Mouse (Mus musculus) midbrain, embryonic 16.5 days (tissue): ENCODE data around the gene Recql5. TPM values are rescaled to one million over a fixed set of nuclear protein-coding genes. Genes with fewer than 3 reads are reported as not detected.

Experiments
- ATAC-seq: fragments of 200-750 bp; cut with Nextera tagmentation; 2 replicates; pipeline ENCODE4 v1.8.0; 2017; ENCODE audit warnings: moderate TSS enrichment
- H3K27ac ChIP-seq: fragments of 300-500 bp; sonication (generic); 2 replicates; pipeline ENCODE4 v1.5.1; 2014; ENCODE audit warnings: mild to moderate bottlenecking, low read length, mixed read lengths
- H3K27me3 ChIP-seq: fragments of 300-500 bp; sonication (generic); 2 replicates; pipeline ENCODE4 v1.6.1; 2014; ENCODE audit warnings: low read depth, low read length, mixed read lengths; ENCODE audit not compliant: control insufficient read depth, insufficient read depth
- H3K36me3 ChIP-seq: fragments of 300-500 bp; sonication (generic); 2 replicates; pipeline ENCODE4 v1.6.1; 2014; ENCODE audit warnings: mild to moderate bottlenecking, low read length, moderate library complexity, mixed read lengths; ENCODE audit not compliant: control insufficient read depth, insufficient read depth
- H3K4me1 ChIP-seq: fragments of 300-500 bp; sonication (generic); 2 replicates; pipeline ENCODE4 v1.6.1; 2014; ENCODE audit warnings: mild to moderate bottlenecking, low read length, mixed read lengths; ENCODE audit not compliant: control insufficient read depth, insufficient read depth
- H3K4me2 ChIP-seq: fragments of 300-500 bp; sonication (generic); 2 replicates; pipeline ENCODE4 v1.6.1; 2014; ENCODE audit warnings: mild to moderate bottlenecking, low read length, mixed read lengths
- H3K4me3 ChIP-seq: fragments of 300-500 bp; sonication (generic); 2 replicates; pipeline ENCODE4 v1.5.1; 2014; ENCODE audit warnings: low read depth, mild to moderate bottlenecking, low read length, moderate library complexity, mixed read lengths
- H3K9ac ChIP-seq: fragments of 300-500 bp; sonication (generic); 2 replicates; pipeline ENCODE4 v1.6.1; 2014; ENCODE audit warnings: low read depth, low read length, mixed read lengths
- H3K9me3 ChIP-seq: fragments of 300-500 bp; sonication (generic); replicated peaks from 2 replicates; pipeline ENCODE4 v1.6.1; 2014; ENCODE audit warnings: mild to moderate bottlenecking, low read length, mixed read lengths; ENCODE audit not compliant: control insufficient read depth, poor library complexity, severe bottlenecking
- WGBS: fragments of 180-500 bp; shearing (Covaris S2); extraction: QIAGEN DNeasy Blood & Tissue Kit; methylation state at CpG from one replicate; pipeline ENCODE4 v1.1.7; 2014; 5-methylcytosine and 5-hydroxymethylcytosine counted together
- polyA plus RNA-seq: library from polyadenylated mRNA; unstranded; fragments of >200 nt; fragmentation: Nextera tagmentation; extraction: Ambion mirVana; gene quantifications from 2 replicates; pipeline ENCODE4 v1.2.1, GENCODE M21; 2015

The Recql5 gene
- 24.3 and 25.2 TPM in 2 replicates for polyA plus RNA-seq

DNA sequence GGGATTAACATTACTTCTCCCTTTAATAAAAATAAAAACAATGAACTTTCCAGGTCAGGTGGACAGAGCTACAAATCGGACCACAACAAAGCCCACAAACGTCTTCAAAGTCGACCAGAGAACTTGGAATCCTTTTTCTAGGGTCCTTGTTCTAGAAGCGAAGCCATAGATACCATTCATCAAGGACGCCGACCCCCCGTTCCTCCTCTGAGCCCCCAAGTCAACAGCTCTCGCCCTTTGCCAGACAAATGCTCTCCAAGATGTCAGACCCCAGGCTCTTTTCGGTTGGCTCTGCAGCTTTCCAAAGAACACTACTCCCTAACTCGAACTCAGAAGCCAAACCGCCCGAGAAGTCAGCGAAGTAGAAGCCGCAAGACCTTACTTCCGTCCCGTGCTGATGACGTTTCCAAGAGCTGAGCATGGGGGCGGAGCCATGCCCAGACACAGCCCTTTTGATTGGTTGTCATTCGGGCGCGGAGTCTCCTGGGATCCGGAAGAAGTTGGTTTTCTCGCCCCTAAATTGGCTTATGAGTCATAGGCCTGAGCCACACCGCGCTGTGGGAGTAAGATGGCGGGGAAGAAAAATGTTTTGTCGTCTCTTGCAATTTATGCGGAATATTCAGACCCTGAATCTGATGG lies at the start of gene Recql5, which contains the start of gene Sap30bp:
Gene Recql5 (minus strand): TSS at position 370 of the 639 bp plus-strand sequence.
Gene Sap30bp (plus strand): TSS at position 175 of the 639 bp plus-strand sequence.
- H3K9me3 ChIP-seq: no peaks in the 10 kb centered on the region
- H3K9ac ChIP-seq: peak within 1 kb of the TSS; percentile 78
- H3K27me3 ChIP-seq: no peaks in the 10 kb centered on the region
- peak within 1 kb of the TSS; percentile 70 for H3K27ac ChIP-seq
- H3K4me1 ChIP-seq: peaks cover 30% of the 10 kb centered on the region
- peak; percentile 99 for ATAC-seq
- peak within 1 kb of the TSS; percentile 96 for H3K4me2 ChIP-seq
- WGBS: under 1% methylated on average over 28 of the region's 28 CpGs
- peaks cover 2% of the 10 kb centered on the region for H3K36me3 ChIP-seq
- peak within 1 kb of the TSS; percentile 88 for H3K4me3 ChIP-seq

GRCm38 (mm10) chr11:115982472-115982871 lies 49.2 kb upstream of the Recql5 start:
- WGBS: 90% methylated on average over 15 of the region's 15 CpGs
- Histone ChIP-seq H3K27ac (no peak overlapping the region), H3K4me3 (no peak overlapping the region), H3K9me3 (no peaks in the 10 kb centered on the region; the same call in 1 of the 2 replicates), H3K9ac (no peak overlapping the region), H3K4me1 (no peaks in the 10 kb centered on the region), H3K36me3 (no peaks in the 10 kb centered on the region), H3K4me2 (no peak overlapping the region), H3K27me3 (no peaks in the 10 kb centered on the region; the same call in 1 of the 2 replicates)
- no peak for ATAC-seq

GRCm38 (mm10) chr11:115975544-115975943 lies 42.3 kb upstream of the Recql5 start:
- ATAC-seq: no peak
- Histone ChIP-seq H3K4me2 (no peak overlapping the region), H3K9ac (no peak overlapping the region), H3K4me3 (no peak overlapping the region), H3K36me3 (no peaks in the 10 kb centered on the region), H3K4me1 (no peaks in the 10 kb centered on the region), H3K9me3 (no peaks in the 10 kb centered on the region), H3K27me3 (peaks cover 29% of the 10 kb centered on the region), H3K27ac (no peak overlapping the region)
- WGBS: 29% methylated on average over 12 of the region's 12 CpGs

- Histone ChIP-seq H3K27me3 (peaks cover 29% of the 10 kb centered on the region), H3K9me3 (no peaks in the 10 kb centered on the region), H3K9ac (peak overlapping the region; percentile 13; the same call in 1 of the 2 replicates), H3K27ac (no peak overlapping the region), H3K4me2 (peak overlapping the region; percentile 58), H3K4me1 (no peaks in the 10 kb centered on the region), H3K36me3 (no peaks in the 10 kb centered on the region), H3K4me3 (peak overlapping the region; percentile 39)
- ATAC-seq: no peak
- WGBS: 3% methylated on average over 18 of the region's 18 CpGs
These were observed 41.8 kb upstream of the Recql5 start for GRCm38 (mm10) chr11:115975083-115975420.

DNA sequence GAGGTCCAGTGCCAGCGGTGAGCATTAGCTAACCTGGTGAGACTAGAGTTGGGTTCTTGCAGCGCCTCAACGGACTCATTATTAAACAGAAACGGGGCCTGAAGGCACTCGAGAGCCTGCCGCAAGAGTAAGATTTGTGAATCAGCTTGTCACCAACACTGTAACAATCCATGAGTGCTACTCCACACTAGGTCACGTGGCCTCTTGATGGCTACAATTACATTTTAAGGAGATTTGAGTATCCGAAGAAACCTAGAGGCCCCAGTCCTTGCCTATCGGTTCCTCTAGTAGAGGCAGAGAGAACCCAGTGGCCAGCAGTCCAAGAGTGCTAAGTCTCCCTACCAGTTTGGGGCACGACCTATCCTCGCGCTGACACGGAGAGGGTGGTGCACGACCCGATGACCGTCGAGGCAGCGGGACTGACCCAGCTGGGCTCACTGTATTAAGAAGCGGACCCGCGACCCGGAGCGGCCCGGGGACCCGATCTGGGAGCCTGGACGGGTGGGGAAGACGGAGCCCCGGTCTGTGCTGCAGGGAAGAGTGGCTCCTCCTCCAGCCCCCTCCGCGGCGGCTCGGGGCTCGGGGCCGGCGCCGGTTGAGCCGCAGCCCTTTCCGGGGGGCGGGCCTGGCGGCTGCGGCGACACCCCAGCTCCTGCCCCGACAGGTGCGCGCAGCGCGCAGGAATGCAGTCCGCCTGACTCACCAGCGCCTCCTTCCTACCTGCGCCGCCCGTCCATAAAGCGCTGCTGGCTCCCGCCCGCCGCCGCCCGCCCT lies 41.2 kb upstream of the Recql5 start, which contains the start of gene Itgb4:
Gene Itgb4 (plus strand): TSS at position 401 of the 774 bp plus-strand sequence.
- H3K9me3 ChIP-seq: no peaks in the 10 kb centered on the region
- no peak for ATAC-seq
- no peaks in the 10 kb centered on the region for H3K36me3 ChIP-seq
- peaks cover 29% of the 10 kb centered on the region for H3K27me3 ChIP-seq
- peak within 1 kb of the TSS; percentile 39 for H3K4me3 ChIP-seq
- peak within 1 kb of the TSS; percentile 58 for H3K4me2 ChIP-seq
- peak within 1 kb of the TSS; percentile 13; the same call in 1 of the 2 replicates for H3K9ac ChIP-seq
- no peaks in the 10 kb centered on the region for H3K4me1 ChIP-seq
- 9% methylated on average over 54 of the region's 58 CpGs for WGBS
- no peak within 1 kb of the TSS for H3K27ac ChIP-seq

GRCm38 (mm10) chr11:115971016-115971415 lies 37.7 kb upstream of the Recql5 start:
- peaks cover 10% of the 10 kb centered on the region for H3K36me3 ChIP-seq
- H3K4me3 ChIP-seq: no peak overlapping the region
- 55% methylated on average over 6 of the region's 6 CpGs for WGBS
- H3K4me1 ChIP-seq: no peaks in the 10 kb centered on the region
- H3K9me3 ChIP-seq: no peaks in the 10 kb centered on the region
- no peak for ATAC-seq
- no peak overlapping the region for H3K9ac ChIP-seq
- no peak overlapping the region for H3K4me2 ChIP-seq
- H3K27ac ChIP-seq: no peak overlapping the region
- peaks cover 22% of the 10 kb centered on the region for H3K27me3 ChIP-seq

GRCm38 (mm10) chr11:115970006-115970673 lies 36.9 kb upstream of the Recql5 start:
- 65% methylated on average over 15 of the region's 15 CpGs for WGBS
- no peak overlapping the region for H3K4me2 ChIP-seq
- no peak for ATAC-seq
- no peaks in the 10 kb centered on the region for H3K4me1 ChIP-seq
- H3K9ac ChIP-seq: no peak overlapping the region
- no peaks in the 10 kb centered on the region for H3K9me3 ChIP-seq
- peaks cover 15% of the 10 kb centered on the region for H3K36me3 ChIP-seq
- H3K27me3 ChIP-seq: peaks cover 15% of the 10 kb centered on the region
- H3K4me3 ChIP-seq: no peak overlapping the region
- no peak overlapping the region for H3K27ac ChIP-seq

DNA sequence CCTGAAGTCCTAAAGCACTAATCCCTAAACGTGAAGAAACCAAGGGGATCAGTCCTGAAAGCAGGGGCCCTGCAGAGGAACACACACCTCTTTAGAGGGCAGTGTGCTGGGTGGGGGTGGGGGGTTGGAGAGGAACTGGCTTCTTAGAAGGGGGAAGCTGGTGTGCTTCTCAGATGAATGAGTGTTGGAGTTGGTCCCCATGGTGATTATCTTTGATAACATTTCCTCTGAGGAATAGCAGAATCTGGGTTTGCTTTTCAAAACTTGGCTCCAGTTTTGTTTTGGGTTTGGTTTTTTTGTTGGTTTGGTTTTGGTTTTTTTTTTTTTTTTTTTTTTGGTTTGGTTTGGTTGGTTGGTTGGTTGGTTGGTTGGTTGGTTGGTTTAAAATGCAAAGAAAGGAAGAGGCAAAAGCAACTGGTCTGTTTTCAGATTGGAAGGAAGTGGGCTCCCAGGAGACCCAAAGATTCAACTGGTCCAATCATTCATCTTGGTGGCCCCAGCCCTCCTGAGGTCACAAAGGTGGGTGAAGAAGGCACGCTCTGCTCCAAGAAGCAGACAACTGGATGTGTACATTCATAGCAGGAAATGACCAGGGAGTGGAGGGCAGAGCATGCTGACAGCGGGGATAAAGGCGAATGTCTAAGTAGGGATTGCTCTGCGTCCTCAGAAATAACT lies 35.6 kb upstream of the Recql5 start:
- no peaks in the 10 kb centered on the region for H3K4me1 ChIP-seq
- no peak overlapping the region for H3K4me2 ChIP-seq
- no peaks in the 10 kb centered on the region for H3K9me3 ChIP-seq
- no peak overlapping the region for H3K9ac ChIP-seq
- ATAC-seq: no peak
- peaks cover 6% of the 10 kb centered on the region for H3K27me3 ChIP-seq
- 66% methylated on average over 5 of the region's 5 CpGs for WGBS
- H3K27ac ChIP-seq: no peak overlapping the region
- H3K4me3 ChIP-seq: no peak overlapping the region
- H3K36me3 ChIP-seq: peaks cover 27% of the 10 kb centered on the region
